Mouse (Mus musculus): ENCODE measurements around the gene E030018B13Rik. TPM values are rescaled to one million over a fixed set of nuclear protein-coding genes. Genes with fewer than 3 reads are reported as not detected.

Gene E030018B13Rik
- polyA plus RNA-seq, 1 experiment from 2014 or later, result not detected

DNA sequence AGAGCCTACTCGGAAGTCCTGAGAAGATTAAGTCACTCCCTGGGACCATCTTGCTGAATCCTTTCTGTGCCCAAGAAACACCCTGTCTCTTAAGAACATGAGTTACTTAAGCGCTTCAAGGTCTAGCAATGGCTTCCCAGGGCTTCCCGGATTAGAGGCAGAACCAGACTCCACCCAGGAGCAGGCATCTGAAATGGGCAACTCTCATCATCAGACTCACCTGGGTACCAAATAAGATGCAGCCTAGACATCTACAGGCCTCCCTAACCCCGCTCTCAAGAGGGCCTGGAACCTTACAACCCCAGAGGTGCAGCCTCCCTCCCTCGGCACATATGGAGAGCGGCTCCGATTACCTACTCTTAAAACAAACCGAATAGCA, 19.1 kb downstream of the E030018B13Rik start:
- 15% methylated on average over 8 of the region's 8 CpGs for WGBS
- H3K4me2 ChIP-seq, result peak overlapping the region; percentile 84
- no peaks in the 10 kb centered on the region for H3K9me3 ChIP-seq
- no peaks in the 10 kb centered on the region for H3K36me3 ChIP-seq
- no peaks in the 10 kb centered on the region for H3K27me3 ChIP-seq
- H3K4me1 ChIP-seq, result peaks cover 20% of the 10 kb centered on the region
- peak overlapping the region; percentile 84; the same call in 1 of the 2 replicates for H3K9ac ChIP-seq
- ATAC-seq (ENCODE audit: insufficient number of reproducible peaks, insufficient read depth, low FRiP score, low TSS enrichment, low read depth), result no peak
- H3K27ac ChIP-seq, result peak overlapping the region; percentile 92; the same call in 1 of the 2 replicates
- peak overlapping the region; percentile 76 for H3K4me3 ChIP-seq

DNA sequence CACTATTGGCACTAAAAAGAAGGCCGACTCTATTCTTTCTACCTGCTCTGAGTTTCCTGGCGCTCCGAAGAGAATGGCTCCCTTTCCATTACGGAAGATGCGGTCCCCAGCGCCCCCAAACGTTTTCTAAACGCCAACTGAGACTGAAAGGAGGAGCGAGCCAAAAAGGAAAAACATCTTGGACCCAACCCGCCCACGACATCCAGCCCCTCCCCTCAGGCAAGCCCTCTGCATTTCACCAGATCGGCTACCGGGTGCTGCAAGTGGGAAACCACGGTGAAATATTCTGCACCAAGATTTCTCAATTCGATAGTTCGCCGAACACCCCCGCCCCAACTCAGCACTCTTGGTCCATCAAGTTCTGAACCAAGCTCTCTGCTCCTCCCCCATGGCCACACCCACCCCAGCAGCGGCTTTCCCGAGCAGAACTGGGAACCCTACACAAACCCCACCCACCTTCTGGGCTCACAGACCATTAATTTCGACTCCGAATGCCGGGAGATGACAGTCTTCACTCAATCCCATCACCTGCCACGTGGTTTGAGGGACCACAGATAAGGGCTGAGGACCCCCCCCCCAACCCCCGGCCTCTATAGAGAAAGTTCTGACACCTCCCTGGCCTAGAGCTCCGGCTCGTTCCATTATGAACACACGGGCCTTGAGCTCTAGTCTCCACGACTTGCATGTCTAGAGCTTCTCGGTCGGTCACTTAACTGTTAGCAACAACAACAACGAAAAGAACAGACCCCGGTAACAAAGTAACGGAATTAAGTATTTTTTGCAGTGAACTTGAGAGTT, 19.7 kb downstream of the E030018B13Rik start:
- Histone ChIP-seq H3K4me3 (peak overlapping the region; percentile 76), H3K36me3 (no peaks in the 10 kb centered on the region), H3K4me2 (peak overlapping the region; percentile 84), H3K27me3 (no peaks in the 10 kb centered on the region), H3K27ac (peak overlapping the region; percentile 92), H3K4me1 (peaks cover 20% of the 10 kb centered on the region), H3K9me3 (no peaks in the 10 kb centered on the region), H3K9ac (peak overlapping the region; percentile 84)
- WGBS, result under 1% methylated on average over 34 of the region's 34 CpGs
- ATAC-seq (ENCODE audit: insufficient number of reproducible peaks, insufficient read depth, low FRiP score, low TSS enrichment, low read depth), result no peak

DNA sequence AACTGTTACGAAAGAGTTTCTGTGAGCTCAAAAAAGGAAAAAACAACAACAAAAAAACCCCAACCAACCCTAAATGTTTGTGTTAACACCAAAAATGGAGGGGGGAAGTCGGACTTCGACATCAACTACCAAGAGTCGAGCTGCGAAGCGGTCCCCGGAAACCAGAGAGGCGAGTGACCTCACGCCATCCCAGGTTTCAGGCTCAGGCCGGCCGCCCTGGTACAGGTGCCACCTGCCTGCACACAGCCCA, 20.3 kb downstream of the E030018B13Rik start:
- H3K9ac ChIP-seq, result peak overlapping the region; percentile 84
- H3K4me1 ChIP-seq, result peaks cover 20% of the 10 kb centered on the region
- peak overlapping the region; percentile 84 for H3K4me2 ChIP-seq
- H3K9me3 ChIP-seq, result no peaks in the 10 kb centered on the region
- no peaks in the 10 kb centered on the region for H3K36me3 ChIP-seq
- H3K4me3 ChIP-seq, result peak overlapping the region; percentile 76
- peak overlapping the region; percentile 92 for H3K27ac ChIP-seq
- H3K27me3 ChIP-seq, result no peaks in the 10 kb centered on the region; the same call in 1 of the 2 replicates
- no peak for ATAC-seq (ENCODE audit: insufficient number of reproducible peaks, insufficient read depth, low FRiP score, low TSS enrichment, low read depth)
- WGBS, result under 1% methylated on average over 11 of the region's 11 CpGs

DNA sequence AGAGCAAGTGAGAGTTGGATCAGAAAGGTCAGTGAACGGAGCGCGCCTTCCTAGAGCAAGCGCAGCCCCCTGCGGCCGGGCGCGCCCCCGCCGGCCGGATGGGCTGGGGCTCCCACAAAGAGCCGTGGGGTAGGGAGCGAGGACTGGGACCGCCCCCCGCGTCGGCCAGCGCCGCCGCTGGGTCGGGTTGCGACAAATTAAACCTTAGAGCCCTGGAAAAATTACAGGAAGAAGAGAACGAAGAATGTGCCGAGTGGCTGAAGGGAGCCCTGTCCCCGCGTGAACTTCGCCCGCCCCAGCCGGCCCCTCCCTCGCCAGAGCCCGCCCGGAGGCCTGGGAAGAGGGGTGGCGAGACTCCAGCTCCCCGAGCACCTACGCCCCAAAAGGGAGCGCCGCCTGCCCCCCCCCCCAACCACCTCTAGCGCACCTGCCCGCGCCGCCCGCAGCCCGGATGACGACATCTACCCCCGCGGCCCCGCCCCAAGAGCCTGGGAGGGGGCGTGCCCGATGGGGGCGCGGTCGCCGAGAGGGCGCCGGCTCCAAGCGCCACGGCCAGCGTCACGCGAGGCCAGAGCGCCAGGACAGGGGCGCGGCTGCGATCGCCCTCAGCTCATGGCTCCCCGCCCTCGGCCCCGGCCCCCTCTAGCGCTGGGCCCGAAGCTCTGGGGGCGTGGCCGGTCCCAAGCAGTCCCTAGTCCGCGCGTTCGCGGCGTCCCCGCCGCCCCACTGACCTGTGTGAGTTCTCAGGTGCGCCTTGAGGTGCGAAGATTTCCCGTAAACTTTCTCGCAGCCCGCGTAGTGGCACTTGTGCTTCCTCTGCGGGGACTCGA, 20.8 kb downstream of the E030018B13Rik start:
- H3K4me2 ChIP-seq, result peak overlapping the region; percentile 84
- under 1% methylated on average over 82 of the region's 88 CpGs for WGBS

DNA sequence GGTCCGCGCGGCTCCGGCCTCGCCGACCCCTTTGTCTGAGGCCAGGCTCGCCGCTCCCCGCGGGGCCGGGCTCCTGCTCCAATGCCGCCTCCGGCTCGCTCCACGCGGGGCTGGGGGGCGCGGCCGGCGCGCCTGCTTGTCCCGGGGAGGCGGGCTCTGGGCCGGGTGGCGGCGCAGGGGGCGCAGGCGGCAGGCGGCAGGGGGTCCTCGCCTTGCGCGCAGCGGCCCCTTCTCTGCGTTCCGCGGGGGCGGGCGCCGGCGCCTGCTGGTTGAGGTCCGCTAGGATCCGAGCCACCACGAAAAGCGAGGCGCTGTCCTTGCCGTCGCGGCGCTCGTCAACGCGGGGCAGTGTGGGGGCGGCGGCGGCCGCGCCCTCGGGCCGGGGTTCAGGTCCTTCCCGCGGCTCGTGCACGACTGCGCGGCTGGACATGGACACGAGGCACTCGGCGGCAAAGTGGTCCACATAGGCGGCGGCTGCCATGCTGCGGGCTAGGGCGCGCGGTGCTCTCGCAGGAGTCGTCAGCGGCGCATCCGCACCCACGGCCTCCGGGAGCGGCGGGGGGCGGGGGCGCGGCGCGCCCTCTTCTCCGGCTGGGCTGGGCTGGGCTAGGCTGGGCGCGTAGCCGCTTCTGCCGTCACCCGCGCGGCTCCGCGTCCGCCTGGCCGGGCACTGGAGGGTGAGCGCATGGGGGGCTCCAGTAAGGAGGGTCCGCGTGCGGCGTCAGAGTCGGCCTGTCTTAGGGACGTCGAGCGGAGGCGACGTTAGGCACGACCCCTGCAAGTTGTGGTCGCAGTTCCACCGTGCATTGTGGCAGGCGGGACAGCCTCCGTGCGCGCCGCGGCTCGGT, 21.6 kb downstream of the E030018B13Rik start:
- Histone ChIP-seq H3K4me2 (peak overlapping the region; percentile 84), H3K4me1 (peaks cover 20% of the 10 kb centered on the region), H3K27me3 (no peaks in the 10 kb centered on the region; the same call in 1 of the 2 replicates), H3K4me3 (peak overlapping the region; percentile 76), H3K9me3 (no peaks in the 10 kb centered on the region), H3K27ac (peak overlapping the region; percentile 92), H3K36me3 (no peaks in the 10 kb centered on the region), H3K9ac (peak overlapping the region; percentile 84)
- peak; percentile 60 for ATAC-seq (ENCODE audit: insufficient number of reproducible peaks, insufficient read depth, low FRiP score, low TSS enrichment, low read depth)
- under 1% methylated on average over 118 of the region's 121 CpGs for WGBS

More for the DNA sequence above, 20.8 kb downstream of the E030018B13Rik start:
- Histone ChIP-seq H3K36me3 (no peaks in the 10 kb centered on the region), H3K4me3 (peak overlapping the region; percentile 76), H3K9ac (peak overlapping the region; percentile 84), H3K9me3 (no peaks in the 10 kb centered on the region), H3K27me3 (no peaks in the 10 kb centered on the region; the same call in 1 of the 2 replicates), H3K4me1 (peaks cover 20% of the 10 kb centered on the region), H3K27ac (peak overlapping the region; percentile 92)
- peak; percentile 4; the same call in 1 of the 2 replicates for ATAC-seq (ENCODE audit: insufficient number of reproducible peaks, insufficient read depth, low FRiP score, low TSS enrichment, low read depth)

DNA sequence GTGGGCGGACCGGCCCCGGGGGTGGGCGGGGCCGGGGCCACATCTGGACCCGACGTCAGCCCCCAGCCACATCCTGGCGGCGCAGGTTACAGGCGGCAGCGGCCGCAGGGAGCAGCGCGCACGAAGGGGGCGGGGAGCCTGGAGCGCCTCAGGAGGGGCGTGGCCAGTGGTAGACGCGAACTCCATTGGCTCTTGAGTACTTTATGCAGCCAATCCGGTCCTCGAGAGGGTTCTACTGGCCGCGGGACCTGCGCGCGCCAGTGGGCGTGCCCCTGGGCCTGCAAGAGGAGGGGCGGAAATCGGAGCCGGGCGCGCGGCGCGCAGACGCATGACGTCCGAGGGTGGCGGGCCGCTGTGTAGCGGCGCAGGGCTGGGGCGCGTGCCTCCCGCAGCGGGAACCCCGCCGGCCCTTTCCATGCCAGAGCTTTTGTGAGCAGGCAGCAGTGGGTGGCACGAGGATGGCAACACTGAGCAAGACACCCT, 22.3 kb downstream of the E030018B13Rik start, which contains the start of gene Klf13:
TSS of gene Klf13 (minus strand) at position 2 of the 483 bp plus-strand sequence.
- 2% methylated on average over 46 of the region's 50 CpGs for WGBS

DNA sequence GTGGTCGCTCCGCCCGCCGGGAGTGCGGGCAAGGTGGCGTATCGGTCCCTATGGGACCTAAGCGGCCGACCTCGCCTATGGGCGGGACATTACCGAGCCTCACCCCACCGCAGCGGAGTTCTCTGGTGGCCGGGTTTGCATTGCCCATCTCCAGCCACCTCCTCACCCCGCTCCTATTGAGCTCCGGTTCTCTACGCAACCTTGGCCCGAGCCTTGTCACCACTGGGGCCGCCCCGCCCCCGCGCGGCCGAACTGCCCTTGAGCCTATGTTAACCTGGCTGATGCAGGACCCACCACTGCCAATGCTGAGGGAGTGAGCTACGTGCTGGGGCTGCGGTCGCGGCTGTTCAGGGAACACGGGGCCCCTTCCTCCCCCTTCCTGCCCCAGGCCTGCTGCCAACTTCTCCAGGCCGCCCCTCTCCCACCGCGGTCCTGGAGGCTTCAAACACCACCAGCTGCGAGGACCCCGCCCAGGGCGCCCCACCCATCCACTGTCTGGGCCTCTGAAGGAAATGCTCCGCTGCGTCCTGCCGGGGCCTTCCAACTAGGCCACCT, 22.8 kb downstream of the E030018B13Rik start:
- H3K27me3 ChIP-seq, result no peaks in the 10 kb centered on the region; the same call in 1 of the 2 replicates
- no peaks in the 10 kb centered on the region for H3K9me3 ChIP-seq
- ATAC-seq (ENCODE audit: insufficient number of reproducible peaks, insufficient read depth, low FRiP score, low TSS enrichment, low read depth), result peak; percentile 38
- peak overlapping the region; percentile 88 for H3K9ac ChIP-seq
- under 1% methylated on average over 38 of the region's 39 CpGs for WGBS
- peaks cover 19% of the 10 kb centered on the region for H3K4me1 ChIP-seq
- H3K27ac ChIP-seq, result peak overlapping the region; percentile 97
- peak overlapping the region; percentile 84 for H3K4me2 ChIP-seq
- no peaks in the 10 kb centered on the region for H3K36me3 ChIP-seq
- peak overlapping the region; percentile 76 for H3K4me3 ChIP-seq

More for the DNA sequence above, 22.3 kb downstream of the E030018B13Rik start, which contains the start of gene Klf13:
- H3K9ac ChIP-seq, result peak within 1 kb of the TSS; percentile 88
- ATAC-seq (ENCODE audit: insufficient number of reproducible peaks, insufficient read depth, low FRiP score, low TSS enrichment, low read depth), result peak; percentile 92
- peak within 1 kb of the TSS; percentile 97 for H3K27ac ChIP-seq
- H3K9me3 ChIP-seq, result no peaks in the 10 kb centered on the region
- peaks cover 20% of the 10 kb centered on the region for H3K4me1 ChIP-seq
- peak within 1 kb of the TSS; percentile 76 for H3K4me3 ChIP-seq
- peak within 1 kb of the TSS; percentile 84 for H3K4me2 ChIP-seq
- H3K36me3 ChIP-seq, result no peaks in the 10 kb centered on the region
- H3K27me3 ChIP-seq, result no peaks in the 10 kb centered on the region; the same call in 1 of the 2 replicates

DNA sequence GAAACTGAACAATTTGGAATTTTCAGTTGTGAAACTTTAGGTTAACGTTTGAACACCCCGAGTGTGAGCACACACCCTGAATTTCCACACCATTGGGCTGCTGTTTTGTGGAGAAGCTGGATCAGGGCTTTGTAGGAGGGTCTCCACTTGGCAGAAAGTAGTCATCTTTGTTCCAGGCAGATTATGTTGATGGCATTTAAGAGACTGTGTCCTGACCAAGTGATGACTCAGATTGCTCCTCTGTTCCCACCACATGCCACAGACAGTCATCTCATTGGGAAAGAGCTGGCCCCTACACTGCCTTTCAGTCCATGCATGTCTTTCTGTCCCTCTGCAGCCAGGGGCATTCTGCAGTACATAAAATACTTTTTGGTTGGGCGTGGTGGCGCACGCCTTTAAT, 23.7 kb downstream of the E030018B13Rik start:
- Histone ChIP-seq H3K36me3 (no peaks in the 10 kb centered on the region), H3K27ac (no peak overlapping the region), H3K27me3 (no peaks in the 10 kb centered on the region; the same call in 1 of the 2 replicates), H3K9ac (no peak overlapping the region), H3K4me1 (peaks cover 13% of the 10 kb centered on the region), H3K4me3 (no peak overlapping the region), H3K9me3 (no peaks in the 10 kb centered on the region), H3K4me2 (no peak overlapping the region)
- WGBS, result 79% methylated on average over 5 of the region's 5 CpGs
- no peak for ATAC-seq (ENCODE audit: insufficient number of reproducible peaks, insufficient read depth, low FRiP score, low TSS enrichment, low read depth)

DNA sequence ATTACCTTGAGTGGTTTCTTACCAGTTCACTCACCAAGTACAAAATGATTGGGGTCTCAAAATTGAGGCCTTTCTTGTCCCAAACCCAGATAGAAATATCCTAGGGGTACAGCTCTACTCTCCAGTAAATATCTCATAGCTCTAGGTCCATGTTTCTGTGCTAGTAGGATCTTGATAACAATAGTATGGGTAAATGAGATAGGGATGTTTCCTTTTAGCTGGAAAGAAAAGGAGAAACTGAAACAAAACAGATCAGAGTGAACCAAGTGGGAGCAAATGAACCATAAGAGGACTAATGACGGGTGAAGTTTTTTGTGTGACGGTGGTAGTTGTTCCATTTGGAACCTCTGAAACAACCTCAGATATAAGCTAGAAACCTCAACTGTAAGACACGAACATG, 24.4 kb downstream of the E030018B13Rik start:
- H3K36me3 ChIP-seq, result no peaks in the 10 kb centered on the region
- no peak for ATAC-seq (ENCODE audit: insufficient number of reproducible peaks, insufficient read depth, low FRiP score, low TSS enrichment, low read depth)
- H3K9me3 ChIP-seq, result no peaks in the 10 kb centered on the region
- no peak overlapping the region for H3K27ac ChIP-seq
- H3K4me1 ChIP-seq, result peaks cover 6% of the 10 kb centered on the region
- H3K9ac ChIP-seq, result no peak overlapping the region
- no peaks in the 10 kb centered on the region; the same call in 1 of the 2 replicates for H3K27me3 ChIP-seq
- no peak overlapping the region for H3K4me2 ChIP-seq
- 89% methylated on average over 3 of the region's 3 CpGs for WGBS
- H3K4me3 ChIP-seq, result no peak overlapping the region

DNA sequence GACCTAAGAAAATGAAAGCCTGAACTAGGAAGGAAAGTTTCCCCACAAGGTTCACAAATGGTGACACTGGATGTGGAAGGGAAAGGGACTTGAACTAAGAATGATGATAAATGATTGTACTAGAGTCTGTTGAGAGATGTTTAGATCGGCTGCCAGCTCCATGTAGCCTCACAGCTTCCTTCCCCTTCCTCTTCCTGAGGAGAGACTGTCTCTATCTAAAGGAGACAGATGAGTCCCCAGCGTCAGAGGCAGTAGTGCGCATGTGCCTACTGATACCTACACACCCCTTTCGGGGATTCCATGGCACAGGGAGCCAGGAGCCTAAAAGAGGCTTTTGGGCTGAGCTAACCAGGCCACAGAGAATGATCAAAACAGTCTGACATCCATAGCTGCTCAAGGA, 24.8 kb downstream of the E030018B13Rik start:
- Histone ChIP-seq H3K36me3 (no peaks in the 10 kb centered on the region), H3K27me3 (no peaks in the 10 kb centered on the region; the same call in 1 of the 2 replicates), H3K9me3 (no peaks in the 10 kb centered on the region), H3K4me2 (no peak overlapping the region), H3K4me1 (peaks cover 6% of the 10 kb centered on the region; the same call in 1 of the 2 replicates), H3K4me3 (no peak overlapping the region), H3K9ac (no peak overlapping the region), H3K27ac (no peak overlapping the region)
- ATAC-seq (ENCODE audit: insufficient number of reproducible peaks, insufficient read depth, low FRiP score, low TSS enrichment, low read depth), result no peak
- WGBS, result 76% methylated on average over 4 of the region's 4 CpGs
